Mouse (Mus musculus) ES-Bruce4 (cell line): ENCODE measurements around the gene Gpd2.

Experiments used
- CTCF ChIP-seq: IDR thresholded peaks from one replicate; pipeline ENCODE4 v1.8.1; 2011; ENCODE audit warnings: low read depth, low read length
- EP300 ChIP-seq: IDR thresholded peaks from 2 replicates; pipeline ENCODE4 v1.6.1; 2011; ENCODE audit warnings: low read depth, low read length; ENCODE audit not compliant: insufficient read depth

- TF ChIP-seq CTCF, result no peak
- TF ChIP-seq EP300, result no peak
Measured at GRCm38 (mm10) chr2:57330812-57331211, 93.4 kb downstream of the Gpd2 start.
